Mouse (Mus musculus) stomach, postnatal 0 days (tissue): ENCODE results near the gene Rab8b. TPM values are rescaled to one million over a fixed set of nuclear protein-coding genes. Genes with fewer than 3 reads are reported as not detected.
A peak's percentile ranks its signal among the peaks of the same experiment; 100 is the strongest.

Source experiments
- ATAC-seq: fragments of 200-750 bp; cut with Nextera tagmentation; 2 replicates; pipeline ENCODE4 v1.8.0; 2017; ENCODE audit not compliant: low FRiP score, low TSS enrichment
- DNase-seq: peaks from one replicate; pipeline ENCODE4 v3.0.0-alpha.2; 2016; ENCODE audit warnings: low spot score
- H3K27ac ChIP-seq: fragments of 300-500 bp; sonication (generic); replicated peaks from 2 replicates; pipeline ENCODE4 v1.5.1; 2014; ENCODE audit warnings: mild to moderate bottlenecking, control low read depth
- H3K27me3 ChIP-seq: fragments of 300-500 bp; sonication (generic); 2 replicates; pipeline ENCODE4 v1.6.1; 2014; ENCODE audit warnings: low read length; ENCODE audit not compliant: control insufficient read depth, insufficient read depth
- H3K36me3 ChIP-seq: fragments of 300-500 bp; sonication (generic); 2 replicates; pipeline ENCODE4 v1.6.1; 2014; ENCODE audit warnings: low read length, mixed read lengths; ENCODE audit not compliant: control insufficient read depth, insufficient read depth
- H3K4me1 ChIP-seq: fragments of 300-500 bp; sonication (generic); replicated peaks from 2 replicates; pipeline ENCODE4 v1.6.1; 2014; ENCODE audit warnings: antibody characterized with exemption; ENCODE audit not compliant: control insufficient read depth, insufficient read depth
- H3K4me2 ChIP-seq: fragments of 300-500 bp; sonication (generic); replicated peaks from 2 replicates; pipeline ENCODE4 v1.6.1; 2014; ENCODE audit warnings: low read depth, mild to moderate bottlenecking, control low read depth, moderate library complexity
- H3K4me3 ChIP-seq: fragments of 300-500 bp; sonication (generic); 2 replicates; pipeline ENCODE4 v1.5.1; 2014; ENCODE audit warnings: low read depth, low read length, control low read depth
- H3K9ac ChIP-seq: fragments of 300-500 bp; sonication (generic); 2 replicates; pipeline ENCODE4 v1.6.1; 2014; ENCODE audit warnings: mild to moderate bottlenecking, low read length, control low read depth, mixed read lengths
- H3K9me3 ChIP-seq: fragments of 300-500 bp; sonication (generic); 2 replicates; pipeline ENCODE4 v1.6.1; 2016; ENCODE audit warnings: low read length; ENCODE audit not compliant: control insufficient read depth
- CTCF ChIP-seq: IDR thresholded peaks from 2 replicates; pipeline ENCODE4 v1.5.1; 2016; ENCODE audit warnings: antibody characterized with exemption, low read depth, mild to moderate bottlenecking, moderate library complexity
- EP300 ChIP-seq: optimal IDR thresholded peaks from 2 replicates; pipeline ENCODE3; 2016; ENCODE audit warnings: antibody characterized with exemption
- WGBS: fragments of 180-500 bp; shearing (Covaris S2); extraction: QIAGEN DNeasy Blood & Tissue Kit; methylation state at CpG from one replicate; pipeline ENCODE4 v1.1.7; 2014; 5-methylcytosine and 5-hydroxymethylcytosine counted together
- polyA plus RNA-seq: library from polyadenylated mRNA; unstranded; fragments of >200 nt; fragmentation: Nextera tagmentation; extraction: Ambion mirVana; gene quantifications from 2 replicates; pipeline ENCODE4 v1.2.1, GENCODE M21; 2015

The Rab8b gene
- polyA plus RNA-seq, 1 experiment from 2014 or later = 9.4 TPM

GRCm38 (mm10) chr9:66909922-66910321 is 9.6 kb downstream of the Rab8b start:
- no peak overlapping the region for H3K9ac ChIP-seq
- no peaks in the 10 kb centered on the region for H3K36me3 ChIP-seq
- no peak overlapping the region for H3K4me3 ChIP-seq
- no peak overlapping the region for H3K4me2 ChIP-seq
- TF ChIP-seq CTCF (no peak), EP300 (no peak)
- DNase-seq (no peak), ATAC-seq (no peak)
- H3K9me3 ChIP-seq = no peaks in the 10 kb centered on the region
- H3K4me1 ChIP-seq = no peaks in the 10 kb centered on the region
- H3K27ac ChIP-seq = no peak overlapping the region
- H3K27me3 ChIP-seq = no peaks in the 10 kb centered on the region
- WGBS = 71% methylated on average over 7 of the region's 7 CpGs

GRCm38 (mm10) chr9:66907746-66908397 is 11.6 kb downstream of the Rab8b start:
- Histone ChIP-seq H3K9ac (no peak overlapping the region), H3K4me2 (no peak overlapping the region), H3K27me3 (no peaks in the 10 kb centered on the region), H3K9me3 (no peaks in the 10 kb centered on the region), H3K4me3 (no peak overlapping the region), H3K4me1 (no peaks in the 10 kb centered on the region), H3K36me3 (no peaks in the 10 kb centered on the region), H3K27ac (peak overlapping the region; percentile 58; the same call in 1 of the 2 replicates)
- no peak for TF ChIP-seq CTCF
- TF ChIP-seq EP300 = no peak
- no peak for ATAC-seq
- DNase-seq = no peak
- WGBS = 71% methylated on average over 5 of the region's 5 CpGs

DNA sequence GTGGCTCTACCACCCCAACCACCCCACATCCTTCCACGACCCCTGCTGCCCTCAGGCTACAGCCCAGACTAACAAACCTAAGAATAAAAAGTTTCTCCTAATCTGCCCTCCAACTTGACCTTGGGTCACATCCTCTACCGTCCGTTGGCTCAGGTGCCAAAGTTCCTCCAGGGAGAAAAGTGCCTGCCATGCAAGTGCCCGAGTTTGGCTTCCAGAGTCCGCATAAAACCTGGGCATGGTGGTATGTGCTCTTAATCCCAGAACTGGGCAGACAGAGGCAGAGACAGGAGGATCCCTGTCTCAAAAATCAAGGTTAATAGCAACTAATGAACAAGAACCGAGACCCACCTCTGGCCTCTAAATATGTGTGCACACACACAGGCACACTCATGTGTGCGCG is 12.4 kb downstream of the Rab8b start:
- Histone ChIP-seq H3K36me3 (no peaks in the 10 kb centered on the region), H3K27ac (no peak overlapping the region), H3K4me3 (no peak overlapping the region), H3K9ac (no peak overlapping the region), H3K27me3 (no peaks in the 10 kb centered on the region), H3K9me3 (no peaks in the 10 kb centered on the region), H3K4me2 (no peak overlapping the region), H3K4me1 (no peaks in the 10 kb centered on the region)
- TF ChIP-seq CTCF (no peak), EP300 (no peak)
- ATAC-seq = no peak
- WGBS = 87% methylated on average over 8 of the region's 8 CpGs
- no peak for DNase-seq

GRCm38 (mm10) chr9:66905990-66906389 is 13.5 kb downstream of the Rab8b start:
- ATAC-seq = no peak
- H3K36me3 ChIP-seq = no peaks in the 10 kb centered on the region
- no peaks in the 10 kb centered on the region for H3K27me3 ChIP-seq
- no peak overlapping the region for H3K4me3 ChIP-seq
- no peak overlapping the region for H3K4me2 ChIP-seq
- H3K27ac ChIP-seq = 0 out of 2 replicates have a peak overlapping the region, but pooled peaks have one; percentile 25
- DNase-seq = no peak
- H3K4me1 ChIP-seq = no peaks in the 10 kb centered on the region
- no peaks in the 10 kb centered on the region for H3K9me3 ChIP-seq
- no peak overlapping the region for H3K9ac ChIP-seq
- no peak for TF ChIP-seq EP300
- TF ChIP-seq CTCF = no peak
- 50% methylated on average over 9 of the region's 9 CpGs for WGBS

DNA sequence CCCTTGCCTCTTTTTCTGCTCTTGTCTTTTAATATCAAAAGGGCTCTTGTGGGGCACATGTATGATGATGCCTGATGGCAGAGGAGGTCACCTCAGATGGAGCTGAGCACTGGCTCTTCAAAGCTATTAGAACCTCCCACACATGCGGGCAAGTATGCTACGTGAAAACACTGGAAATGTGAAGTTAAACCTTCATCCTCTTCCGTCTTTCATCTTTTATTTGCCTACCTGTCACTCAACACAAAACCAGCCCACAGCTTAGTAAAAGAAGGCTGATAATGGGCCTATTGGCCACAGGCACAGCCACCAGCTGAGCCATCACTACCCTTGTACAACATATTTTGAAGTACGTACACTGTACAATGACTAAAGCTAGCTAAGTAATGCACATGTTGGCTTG is 20.0 kb downstream of the Rab8b start:
- Histone ChIP-seq H3K9me3 (no peaks in the 10 kb centered on the region), H3K4me3 (no peak overlapping the region), H3K9ac (no peak overlapping the region), H3K4me1 (0 out of 2 replicates have a peak, but pooled peaks cover 3% of the 10 kb centered on the region), H3K27me3 (no peaks in the 10 kb centered on the region), H3K4me2 (no peak overlapping the region), H3K27ac (no peak overlapping the region), H3K36me3 (no peaks in the 10 kb centered on the region)
- DNase-seq (no peak), ATAC-seq (no peak)
- TF ChIP-seq EP300 (no peak), CTCF (no peak)
- WGBS = 60% methylated on average over 4 of the region's 4 CpGs

GRCm38 (mm10) chr9:66899072-66899471 is 20.4 kb downstream of the Rab8b start:
- ATAC-seq (no peak), DNase-seq (no peak)
- H3K4me1 ChIP-seq = 0 out of 2 replicates have a peak, but pooled peaks cover 3% of the 10 kb centered on the region
- H3K4me3 ChIP-seq = no peak overlapping the region
- H3K9me3 ChIP-seq = no peaks in the 10 kb centered on the region
- TF ChIP-seq EP300 (no peak), CTCF (no peak)
- no peaks in the 10 kb centered on the region for H3K27me3 ChIP-seq
- no peak overlapping the region for H3K4me2 ChIP-seq
- no peaks in the 10 kb centered on the region for H3K36me3 ChIP-seq
- no peak overlapping the region for H3K27ac ChIP-seq
- no peak overlapping the region for H3K9ac ChIP-seq
- WGBS = 38% methylated on average over 2 of the region's 2 CpGs
